Mouse (Mus musculus) erythroblast, embryonic 14.5 days (primary cell): ENCODE measurements around the gene Cldn11.

ENCODE experiments used
- GATA1 ChIP-seq: IDR thresholded peaks from 2 replicates; pipeline ENCODE4 v1.6.1; 2012; ENCODE audit warnings: low read length, inconsistent platforms, mixed read lengths
- TAL1 ChIP-seq: IDR thresholded peaks from 3 replicates; pipeline ENCODE4 v1.6.1; 2012; ENCODE audit warnings: low read length, inconsistent platforms, mixed read lengths

DNA sequence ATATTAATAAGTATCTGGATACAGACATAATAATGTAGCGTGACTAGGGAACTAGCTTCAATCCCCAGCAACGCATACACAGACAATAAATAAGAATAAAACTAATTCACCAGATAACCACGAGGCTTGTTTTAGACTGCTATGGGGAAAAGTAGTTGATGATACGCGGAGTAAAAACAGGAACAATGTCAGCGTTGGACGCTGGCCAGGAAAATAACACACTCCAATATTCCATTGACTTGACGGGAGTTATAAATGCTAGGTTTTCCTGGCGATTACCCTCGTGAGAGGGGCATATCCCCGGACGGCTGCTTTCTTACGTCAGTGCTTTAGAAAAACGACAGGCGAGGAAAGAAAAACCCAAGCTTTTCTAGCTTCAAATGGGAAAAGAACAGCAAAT, 8.1 kb downstream of the Cldn11 start:
- TF ChIP-seq GATA1: no peak
- no peak for TF ChIP-seq TAL1
